Mouse (Mus musculus) liver, embryonic 16.5 days (tissue): Measurements from ENCODE around the gene Tenm4. TPM values are rescaled to one million over a fixed set of nuclear protein-coding genes. Genes with fewer than 3 reads are reported as not detected.

Source experiments
- ATAC-seq: fragments of 200-750 bp; cut with Nextera tagmentation; 2 replicates; pipeline ENCODE4 v1.8.0; 2017; ENCODE audit warnings: low read depth, mild to moderate bottlenecking, moderate number of reproducible peaks, moderate library complexity
- H3K27ac ChIP-seq: fragments of 300-500 bp; sonication (generic); 2 replicates; pipeline ENCODE4 v1.5.1; 2014; ENCODE audit warnings: mild to moderate bottlenecking, low read length
- H3K27me3 ChIP-seq: fragments of 300-500 bp; sonication (generic); 2 replicates; pipeline ENCODE4 v1.6.1; 2014; ENCODE audit warnings: low read depth, low read length, mixed read lengths; ENCODE audit not compliant: control insufficient read depth, insufficient read depth
- H3K36me3 ChIP-seq: fragments of 300-500 bp; sonication (generic); 2 replicates; pipeline ENCODE4 v1.6.1; 2014; ENCODE audit warnings: mild to moderate bottlenecking; ENCODE audit not compliant: control insufficient read depth, insufficient read depth
- H3K4me1 ChIP-seq: fragments of 300-500 bp; sonication (generic); 2 replicates; pipeline ENCODE4 v1.6.1; 2014; ENCODE audit warnings: low read depth, low read length, mixed read lengths; ENCODE audit not compliant: control insufficient read depth
- H3K4me2 ChIP-seq: fragments of 300-500 bp; sonication (generic); 2 replicates; pipeline ENCODE4 v1.6.1; 2014; ENCODE audit warnings: low read depth, low read length, mixed read lengths
- H3K4me3 ChIP-seq: fragments of 300-500 bp; sonication (generic); 2 replicates; pipeline ENCODE4 v1.5.1; 2014; ENCODE audit warnings: low read depth, mild to moderate bottlenecking, low read length
- H3K9ac ChIP-seq: fragments of 300-500 bp; sonication (generic); 2 replicates; pipeline ENCODE4 v1.6.1; 2014; ENCODE audit warnings: low read depth, low read length
- H3K9me3 ChIP-seq: fragments of 300-500 bp; sonication (generic); replicated peaks from 2 replicates; pipeline ENCODE4 v1.6.1; 2016; ENCODE audit warnings: low read length; ENCODE audit not compliant: control insufficient read depth
- WGBS: fragments of 180-500 bp; shearing (Covaris S2); extraction: QIAGEN DNeasy Blood & Tissue Kit; methylation state at CpG from one replicate; pipeline ENCODE4 v1.1.7; 2014; ENCODE audit not compliant: insufficient replicate concordance; 5-methylcytosine and 5-hydroxymethylcytosine counted together
- polyA plus RNA-seq: library from polyadenylated mRNA; unstranded; fragments of >200 nt; fragmentation: Nextera tagmentation; extraction: Ambion mirVana; gene quantifications from 2 replicates; pipeline ENCODE4 v1.2.1, GENCODE M21; 2015

Tenm4 gene
- polyA plus RNA-seq, 1 experiment from 2014 or later: 2.4 TPM

DNA sequence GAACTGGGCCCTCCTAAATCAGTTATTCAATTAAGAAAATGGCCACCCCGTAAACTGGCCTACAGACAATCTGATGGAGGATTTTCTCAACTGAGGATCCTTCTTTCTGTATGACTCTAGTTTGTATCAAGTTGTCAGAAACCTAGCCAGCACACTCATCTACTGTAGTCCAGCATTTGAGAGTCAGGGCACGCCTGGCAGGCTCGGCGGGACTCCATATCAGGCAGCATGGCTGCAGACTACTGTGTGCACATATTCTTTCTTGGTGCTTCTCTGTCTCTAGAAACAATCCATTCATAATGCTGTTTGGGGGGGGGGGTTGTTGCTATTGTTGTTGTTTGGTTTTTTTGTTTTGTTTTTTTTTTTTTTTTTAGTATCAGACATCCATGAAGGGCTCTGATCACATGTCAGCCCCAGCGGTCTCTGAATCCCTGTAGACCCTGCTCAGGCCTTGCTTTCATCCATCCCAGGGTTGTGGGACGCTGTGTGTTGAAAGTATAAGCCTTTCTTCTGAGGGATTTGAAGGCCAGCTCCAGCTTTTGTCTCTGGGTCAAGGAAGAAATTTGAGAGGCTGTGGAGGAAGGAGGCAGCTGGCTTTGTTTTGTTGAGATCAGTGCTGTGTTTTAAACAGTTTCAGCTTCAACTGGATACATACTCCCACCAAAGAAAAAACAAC lies 220.9 kb downstream of the Tenm4 start:
- 58% methylated on average over 6 of the region's 6 CpGs for WGBS
- Histone ChIP-seq H3K9me3 (no peaks in the 10 kb centered on the region), H3K4me3 (no peak overlapping the region), H3K9ac (no peak overlapping the region), H3K27ac (no peak overlapping the region), H3K27me3 (no peaks in the 10 kb centered on the region), H3K36me3 (no peaks in the 10 kb centered on the region), H3K4me1 (no peaks in the 10 kb centered on the region), H3K4me2 (no peak overlapping the region)
- ATAC-seq: no peak

DNA sequence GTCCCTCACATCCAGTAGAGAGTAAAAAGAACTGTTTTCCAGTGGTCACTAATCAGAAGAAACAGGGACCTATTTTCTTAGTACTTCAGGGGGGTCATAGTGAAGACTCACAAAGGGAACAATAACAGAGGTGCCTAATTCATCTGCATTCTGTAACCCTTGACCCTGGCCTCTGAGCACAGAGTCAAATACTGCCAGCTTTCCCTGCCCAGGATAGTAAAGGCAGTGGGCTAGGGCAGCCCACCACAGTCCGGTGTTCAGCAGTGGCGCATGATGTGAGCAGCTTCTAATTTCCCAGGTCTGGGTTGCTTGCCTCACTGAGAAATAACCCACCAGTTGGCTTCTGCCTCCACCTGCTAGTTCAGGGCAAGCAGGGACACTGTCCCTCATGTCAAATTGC lies 221.6 kb downstream of the Tenm4 start:
- H3K36me3 ChIP-seq: no peaks in the 10 kb centered on the region
- no peaks in the 10 kb centered on the region for H3K27me3 ChIP-seq
- no peaks in the 10 kb centered on the region for H3K4me1 ChIP-seq
- H3K9ac ChIP-seq: no peak overlapping the region
- no peak overlapping the region for H3K4me2 ChIP-seq
- no peak overlapping the region for H3K27ac ChIP-seq
- 65% methylated on average over 2 of the region's 2 CpGs for whole genome bisulfite sequencing
- H3K4me3 ChIP-seq: no peak overlapping the region
- H3K9me3 ChIP-seq: no peaks in the 10 kb centered on the region
- no peak for ATAC-seq

DNA sequence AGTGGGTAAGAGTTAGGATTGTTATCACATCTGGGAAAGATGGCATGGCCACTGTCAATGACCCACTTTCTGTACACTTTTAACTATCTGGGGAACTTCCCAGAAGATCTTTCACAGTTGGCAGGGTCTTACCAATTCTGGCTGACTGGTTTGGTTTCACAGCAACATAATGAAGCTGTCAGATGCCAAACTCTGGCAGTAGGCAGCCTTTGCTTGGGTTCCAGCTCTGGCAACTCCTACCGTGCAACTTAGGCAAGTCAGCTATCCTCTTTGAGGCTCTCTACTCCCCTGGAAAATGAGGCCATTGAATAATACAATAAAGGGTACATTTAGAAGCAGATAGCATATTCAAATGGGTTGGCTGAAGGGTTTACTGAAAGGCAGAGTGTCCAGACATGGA lies 226.9 kb downstream of the Tenm4 start:
- no peaks in the 10 kb centered on the region for H3K4me1 ChIP-seq
- H3K9ac ChIP-seq: no peak overlapping the region
- WGBS: 63% methylated on average over 1 of the region's 1 CpGs
- no peaks in the 10 kb centered on the region for H3K36me3 ChIP-seq
- no peak overlapping the region for H3K4me3 ChIP-seq
- no peak overlapping the region for H3K4me2 ChIP-seq
- no peak for ATAC-seq
- no peaks in the 10 kb centered on the region for H3K9me3 ChIP-seq
- H3K27ac ChIP-seq: no peak overlapping the region
- no peaks in the 10 kb centered on the region for H3K27me3 ChIP-seq

DNA sequence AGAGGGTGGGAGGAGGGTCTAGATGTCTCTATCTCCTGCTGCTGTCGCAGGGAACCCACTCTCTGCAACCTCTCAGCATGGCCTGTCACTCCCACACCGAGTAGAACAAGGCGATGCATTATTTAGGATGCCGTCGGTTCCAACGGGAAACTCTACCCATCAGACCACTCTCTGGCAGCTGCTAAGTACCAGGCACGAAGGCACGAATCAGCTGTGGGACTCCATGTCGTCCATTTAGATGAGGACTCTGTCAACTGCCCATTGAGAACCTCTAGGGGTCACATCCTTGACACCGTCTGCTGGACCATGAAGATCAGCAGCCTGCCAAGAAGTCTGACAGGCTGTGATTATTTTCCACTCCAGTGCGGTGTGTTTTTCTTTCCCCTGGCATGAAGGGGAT lies 229.4 kb downstream of the Tenm4 start:
- Histone ChIP-seq H3K27ac (no peak overlapping the region), H3K4me3 (no peak overlapping the region), H3K9me3 (no peaks in the 10 kb centered on the region), H3K9ac (no peak overlapping the region), H3K4me1 (no peaks in the 10 kb centered on the region), H3K4me2 (no peak overlapping the region), H3K36me3 (no peaks in the 10 kb centered on the region), H3K27me3 (no peaks in the 10 kb centered on the region)
- WGBS: 66% methylated on average over 11 of the region's 11 CpGs
- ATAC-seq: no peak

DNA sequence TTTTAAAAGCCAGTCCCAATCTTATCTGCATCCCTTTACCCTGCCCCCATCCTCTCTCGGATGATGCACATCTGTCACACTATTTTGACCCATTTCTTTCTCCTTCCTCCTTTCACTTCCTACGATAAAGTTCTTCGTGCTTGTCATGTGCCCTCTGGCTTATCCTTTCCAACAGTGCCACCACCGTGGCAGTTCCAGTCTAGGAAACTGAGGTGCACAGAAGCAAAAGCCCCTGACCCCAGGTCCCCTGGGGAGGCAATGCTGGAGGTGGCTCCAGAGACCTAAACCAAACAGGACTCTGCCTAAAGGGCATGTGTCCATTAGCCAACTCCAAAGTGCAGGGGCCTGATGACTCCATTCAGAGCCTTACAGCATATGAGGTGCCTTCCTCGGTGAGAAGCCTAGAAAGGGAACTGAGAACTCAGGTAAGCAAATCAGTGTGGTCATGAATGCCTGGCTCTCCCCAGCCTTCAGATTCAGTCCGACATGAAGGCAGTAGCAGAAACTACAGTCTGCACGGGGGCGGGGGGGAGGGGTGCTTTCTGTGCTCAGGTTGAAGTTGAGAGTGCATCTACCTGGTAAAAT lies 235.7 kb downstream of the Tenm4 start:
- Histone ChIP-seq H3K27me3 (no peaks in the 10 kb centered on the region), H3K4me3 (no peak overlapping the region), H3K4me1 (no peaks in the 10 kb centered on the region), H3K9ac (no peak overlapping the region), H3K27ac (no peak overlapping the region), H3K36me3 (no peaks in the 10 kb centered on the region), H3K9me3 (no peaks in the 10 kb centered on the region), H3K4me2 (no peak overlapping the region)
- no peak for ATAC-seq
- WGBS: 43% methylated on average over 8 of the region's 8 CpGs

DNA sequence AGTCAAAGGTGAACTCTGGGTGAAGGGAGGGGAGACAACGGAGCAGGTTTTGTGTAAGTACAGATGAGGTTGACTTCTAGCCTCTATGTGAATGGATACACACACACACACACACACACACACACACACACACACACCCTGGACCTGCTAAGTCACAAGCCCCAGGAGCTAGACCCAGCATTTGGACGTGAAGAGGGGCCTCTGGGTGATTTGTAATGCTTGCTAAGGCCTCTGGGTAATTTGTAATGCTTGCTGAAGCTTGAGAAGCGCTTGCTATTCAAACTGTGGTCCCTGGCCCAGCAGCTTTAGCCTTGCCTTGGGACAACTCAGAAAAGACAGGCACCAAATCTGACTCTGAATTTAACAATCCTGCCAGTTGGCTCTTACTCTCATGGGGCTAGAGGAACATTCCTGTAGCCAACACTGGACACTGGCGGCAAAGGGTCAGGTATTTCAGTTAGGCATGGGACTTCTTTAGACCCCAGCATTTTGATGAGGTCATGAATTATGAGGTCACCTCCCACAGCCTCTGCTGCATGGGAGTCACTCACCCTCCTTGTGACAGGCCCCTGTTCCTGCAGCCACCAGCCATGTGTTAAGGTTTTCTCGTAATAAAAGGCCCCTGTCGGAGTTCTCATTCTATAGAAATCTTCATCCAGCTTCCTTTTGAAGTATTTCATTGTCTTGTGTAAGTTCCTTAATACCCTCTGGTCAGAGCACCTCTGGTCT lies 237.3 kb downstream of the Tenm4 start:
- H3K27me3 ChIP-seq: no peaks in the 10 kb centered on the region
- no peak for ATAC-seq
- no peak overlapping the region for H3K9ac ChIP-seq
- no peaks in the 10 kb centered on the region for H3K4me1 ChIP-seq
- no peaks in the 10 kb centered on the region for H3K36me3 ChIP-seq
- H3K9me3 ChIP-seq: no peaks in the 10 kb centered on the region
- no peak overlapping the region for H3K4me3 ChIP-seq
- WGBS: 61% methylated on average over 6 of the region's 6 CpGs
- no peak overlapping the region for H3K27ac ChIP-seq
- H3K4me2 ChIP-seq: no peak overlapping the region

DNA sequence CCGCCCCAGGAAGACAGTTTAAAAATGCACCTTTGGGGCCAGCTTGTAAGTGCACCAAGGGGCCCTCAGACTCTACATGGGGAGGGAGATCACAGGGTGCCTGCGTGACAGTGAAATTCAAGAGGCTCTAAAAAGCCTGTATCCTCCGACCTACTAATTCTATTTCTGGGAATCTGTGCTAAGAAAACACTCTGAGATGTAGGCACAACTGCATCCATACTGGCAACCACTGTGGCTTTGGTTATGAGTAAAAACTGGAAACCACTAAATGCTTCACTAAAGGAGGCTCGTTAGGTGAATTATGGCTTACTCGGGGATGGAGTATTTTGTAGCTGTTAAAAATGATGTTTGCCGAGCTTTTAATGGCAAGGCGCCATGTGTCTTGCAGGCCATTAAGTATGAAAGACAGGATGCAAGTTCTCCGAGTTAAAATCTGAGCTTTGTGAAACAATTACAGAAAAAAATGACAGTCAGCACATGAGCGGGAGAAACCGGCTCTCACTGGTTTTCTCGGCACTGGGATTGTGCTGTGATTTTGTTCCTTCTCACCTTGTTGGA lies 238.4 kb downstream of the Tenm4 start:
- H3K9ac ChIP-seq: no peak overlapping the region
- H3K9me3 ChIP-seq: no peaks in the 10 kb centered on the region
- H3K4me3 ChIP-seq: no peak overlapping the region
- H3K4me2 ChIP-seq: no peak overlapping the region
- H3K27me3 ChIP-seq: no peaks in the 10 kb centered on the region
- H3K4me1 ChIP-seq: no peaks in the 10 kb centered on the region
- H3K36me3 ChIP-seq: no peaks in the 10 kb centered on the region
- H3K27ac ChIP-seq: no peak overlapping the region
- 64% methylated on average over 11 of the region's 11 CpGs for WGBS
- no peak for ATAC-seq

DNA sequence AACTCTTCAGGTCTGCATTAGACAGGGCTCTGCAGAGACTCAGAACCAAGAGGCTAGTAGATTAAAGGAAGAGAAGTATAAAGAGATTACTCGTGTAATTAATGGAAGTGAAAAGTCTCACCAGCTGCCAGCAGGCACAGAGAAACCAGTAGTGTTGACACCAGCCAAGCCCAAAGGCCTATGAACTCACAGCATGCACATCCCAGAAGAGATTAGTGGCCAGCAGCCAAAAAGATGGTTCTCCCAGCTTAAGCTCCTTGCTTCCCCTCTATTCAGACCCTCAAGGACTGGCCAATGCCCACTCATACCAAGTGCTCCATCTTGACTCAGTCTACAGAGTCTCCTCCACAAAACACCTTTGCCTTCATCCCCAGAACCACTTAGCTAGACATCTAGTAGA lies 242.8 kb downstream of the Tenm4 start:
- Histone ChIP-seq H3K4me3 (no peak overlapping the region), H3K9me3 (no peaks in the 10 kb centered on the region), H3K9ac (no peak overlapping the region), H3K36me3 (no peaks in the 10 kb centered on the region), H3K4me2 (no peak overlapping the region), H3K27ac (no peak overlapping the region), H3K4me1 (no peaks in the 10 kb centered on the region), H3K27me3 (no peaks in the 10 kb centered on the region)
- ATAC-seq: no peak
- 18% methylated on average over 1 of the region's 1 CpGs for WGBS
